Mouse (Mus musculus) C2C12 (cell line): Measurements from ENCODE around the gene Sar1a.

Experiments
- CEBPB ChIP-seq: IDR thresholded peaks from one replicate; pipeline ENCODE4 v1.6.1; 2011; ENCODE audit warnings: low read depth, mild to moderate bottlenecking, control low read depth, moderate library complexity
- CTCF ChIP-seq: IDR thresholded peaks from one replicate; pipeline ENCODE4 v1.5.1; 2011; ENCODE audit not compliant: control insufficient read depth, insufficient read depth, insufficient read length
- FOSL1 ChIP-seq: IDR thresholded peaks from one replicate; pipeline ENCODE4 v1.8.0; 2011; ENCODE audit warnings: mild to moderate bottlenecking, low read length; ENCODE audit not compliant: poor library complexity, insufficient read depth, severe bottlenecking
- MAX ChIP-seq: IDR thresholded peaks from one replicate; pipeline ENCODE4 v1.6.1; 2011; ENCODE audit warnings: mild to moderate bottlenecking, control low read depth
- MYOD1 ChIP-seq: IDR thresholded peaks from one replicate; pipeline ENCODE4 v1.6.1; 2011; ENCODE audit warnings: low read depth; ENCODE audit not compliant: control insufficient read depth, insufficient read length
- MYOG ChIP-seq: IDR thresholded peaks from one replicate; pipeline ENCODE4 v1.6.1; 2011; ENCODE audit not compliant: control insufficient read depth, insufficient read length; ENCODE audit errors: extremely low read depth
- USF1 ChIP-seq: IDR thresholded peaks from one replicate; pipeline ENCODE4 v1.6.1; 2011; ENCODE audit warnings: low read depth, mild to moderate bottlenecking, control low read depth, moderate library complexity

GRCm38 (mm10) chr10:61679545-61679944, 554 bp upstream of the Sar1a start:
- no peak for TF ChIP-seq CTCF
- TF ChIP-seq USF1 = no peak
- no peak for TF ChIP-seq CEBPB
- TF ChIP-seq MAX = no peak
- no peak for TF ChIP-seq MYOG
- no peak for TF ChIP-seq FOSL1
- no peak for TF ChIP-seq MYOD1
